Mouse (Mus musculus) cortical plate, adult 2 months (tissue): ENCODE measurements around the gene Pik3r4. TPM values are rescaled to one million over a fixed set of nuclear protein-coding genes. Genes with fewer than 3 reads are reported as not detected.
"Not testable (repeated sequence)": the region's sequence is repeated elsewhere in the genome, so short reads cannot be mapped to it uniquely, and the experiment has no call there.

Experiments
- H3K27ac ChIP-seq: fragments of 200-500 bp; 2 replicates; pipeline ENCODE4 v1.5.1; 2012; ENCODE audit warnings: low read length, control low read depth, inconsistent platforms; ENCODE audit not compliant: insufficient read depth
- H3K4me1 ChIP-seq: fragments of 200-500 bp; 2 replicates; pipeline ENCODE4 v1.6.1; 2011; ENCODE audit warnings: low read length; ENCODE audit not compliant: control insufficient read depth, insufficient read depth
- H3K4me3 ChIP-seq: fragments of 200-500 bp; 2 replicates; pipeline ENCODE4 v1.5.1; 2011; ENCODE audit warnings: mild to moderate bottlenecking, low read length, control low read depth; ENCODE audit not compliant: insufficient read depth
- CTCF ChIP-seq: fragments of 200-500 bp; IDR thresholded peaks from 2 replicates; pipeline ENCODE4 v1.5.1; 2011; ENCODE audit warnings: mild to moderate bottlenecking, control low read depth, low read length; ENCODE audit not compliant: insufficient read depth; ENCODE audit errors: extremely low read depth
- POLR2A ChIP-seq: fragments of 200-500 bp; IDR thresholded peaks from 2 replicates; pipeline ENCODE4 v1.6.1; 2011; ENCODE audit warnings: mild to moderate bottlenecking, low read length, control low read depth; ENCODE audit not compliant: insufficient read depth; ENCODE audit errors: extremely low read depth
- polyA plus RNA-seq: library from polyadenylated mRNA; depleted of rRNA; stranded (reverse); fragments of >200 nt; gene quantifications from 2 replicates; pipeline ENCODE4 v1.2.3, GENCODE M21; 2012; rRNA removed

The Pik3r4 gene
- polyA plus RNA-seq, result 25.3 and 26.3 TPM in 2 replicates

- no peak within 1 kb of the TSS for H3K27ac ChIP-seq
- peak; percentile 94 for TF ChIP-seq POLR2A
- TF ChIP-seq CTCF, result no peak
- H3K4me3 ChIP-seq, result peak within 1 kb of the TSS; percentile 35
Measured at GRCm38 (mm10) chr9:105642460-105643371, at the start of gene Pik3r4. TSS of gene Pik3r4 (plus strand) at chr9:105642978.

GRCm38 (mm10) chr9:105598906-105599305 lies 43.9 kb upstream of the Pik3r4 start:
- Histone ChIP-seq H3K4me1 (no peaks in the 10 kb centered on the region), H3K27ac (no peak overlapping the region), H3K4me3 (no peak overlapping the region)
- TF ChIP-seq POLR2A (no peak), CTCF (no peak)

More at GRCm38 (mm10) chr9:105642460-105643371, at the start of gene Pik3r4:
- H3K4me1 ChIP-seq, result no peaks in the 10 kb centered on the region; the same call in 1 of the 2 replicates

GRCm38 (mm10) chr9:105611980-105612771 lies 30.6 kb upstream of the Pik3r4 start:
- H3K4me1 ChIP-seq, result peaks cover 4% of the 10 kb centered on the region; the same call in 1 of the 2 replicates
- TF ChIP-seq CTCF (no peak), POLR2A (no peak)
- H3K4me3 ChIP-seq, result no peak overlapping the region
- no peak overlapping the region for H3K27ac ChIP-seq

GRCm38 (mm10) chr9:105612919-105613318 lies 29.9 kb upstream of the Pik3r4 start:
- no peak for TF ChIP-seq CTCF
- no peak for TF ChIP-seq POLR2A
- H3K4me3 ChIP-seq, result no peak overlapping the region
- H3K4me1 ChIP-seq, result peaks cover 4% of the 10 kb centered on the region; the same call in 1 of the 2 replicates
- H3K27ac ChIP-seq, result no peak overlapping the region

DNA sequence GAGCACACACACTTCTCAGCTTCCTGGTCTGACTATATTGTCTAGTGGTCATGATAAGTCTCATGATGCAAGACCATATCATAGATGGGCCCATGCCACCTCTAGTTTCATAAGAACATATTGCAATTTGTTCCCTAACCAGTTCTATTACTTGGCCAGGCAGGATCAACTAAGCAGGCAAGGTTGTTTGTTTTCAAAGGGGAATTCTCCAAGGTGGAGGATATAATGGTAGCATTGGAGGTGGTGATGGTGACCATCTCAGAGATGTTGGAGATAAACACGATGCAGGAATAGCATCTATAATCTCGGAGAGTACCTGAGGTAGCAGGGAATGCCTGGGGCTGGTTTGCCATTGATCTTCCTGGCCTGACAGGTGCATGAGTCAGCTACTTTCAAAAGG lies 26.8 kb upstream of the Pik3r4 start:
- H3K4me1 ChIP-seq, result peaks cover 4% of the 10 kb centered on the region; the same call in 1 of the 2 replicates
- no peak overlapping the region for H3K4me3 ChIP-seq
- TF ChIP-seq POLR2A (no peak), CTCF (no peak)
- no peak overlapping the region for H3K27ac ChIP-seq

DNA sequence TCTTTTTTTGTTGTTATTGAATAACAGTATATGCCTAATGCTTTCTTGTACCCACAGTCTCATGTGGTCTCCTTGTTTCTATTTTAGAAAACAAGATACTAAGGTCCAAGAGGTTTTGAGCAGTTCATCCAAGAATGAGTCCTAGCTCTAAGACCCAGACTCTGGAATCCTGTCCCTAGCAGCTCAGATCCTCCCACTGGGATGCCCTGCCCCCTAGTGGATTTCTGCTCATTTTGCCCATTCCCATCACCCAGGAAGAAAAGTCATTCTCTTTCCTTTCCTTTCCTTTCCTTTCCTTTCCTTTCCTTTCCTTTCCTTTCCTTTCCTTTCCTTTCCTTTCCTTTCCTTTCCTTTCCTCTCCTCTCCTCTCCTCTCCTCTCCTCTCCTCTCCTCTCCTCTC lies 25.5 kb upstream of the Pik3r4 start:
- peak; percentile 92 for TF ChIP-seq CTCF
- not testable (repeated sequence) for H3K4me3 ChIP-seq, H3K27ac ChIP-seq, H3K4me1 ChIP-seq

DNA sequence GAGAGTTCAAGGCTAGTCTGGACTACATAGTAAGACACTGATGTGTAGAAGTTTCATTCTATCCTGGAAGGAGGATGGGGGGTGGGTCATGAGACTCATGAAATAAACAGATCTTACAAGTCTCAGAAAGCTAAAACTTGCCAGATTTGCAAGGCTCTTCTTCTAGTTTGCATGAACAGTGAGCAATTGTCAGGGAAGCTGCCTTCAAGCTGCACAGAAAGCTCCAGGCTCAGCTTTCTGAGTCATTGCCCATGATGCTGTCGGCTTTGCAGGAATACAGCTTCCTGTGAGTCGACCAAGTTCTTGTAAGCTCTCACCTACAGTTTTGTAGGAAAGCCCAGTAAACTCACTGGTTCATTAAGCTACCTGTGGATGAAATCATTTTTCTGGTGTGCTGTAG lies 8.8 kb upstream of the Pik3r4 start:
- TF ChIP-seq POLR2A, result no peak
- TF ChIP-seq CTCF, result no peak
- H3K27ac ChIP-seq, result no peak overlapping the region
- H3K4me1 ChIP-seq, result peaks cover 2% of the 10 kb centered on the region; the same call in 1 of the 2 replicates
- H3K4me3 ChIP-seq, result no peak overlapping the region

- H3K4me3 ChIP-seq, H3K27ac ChIP-seq, H3K4me1 ChIP-seq: not testable (repeated sequence)
Measured at GRCm38 (mm10) chr9:105641377-105641776, 1.4 kb upstream of the Pik3r4 start.

- TF ChIP-seq POLR2A, result no peak
- TF ChIP-seq CTCF, result no peak
- Histone ChIP-seq H3K4me3 (no peak overlapping the region), H3K4me1 (no peaks in the 10 kb centered on the region), H3K27ac (no peak overlapping the region)
Measured at GRCm38 (mm10) chr9:105656189-105656588, 13.4 kb downstream of the Pik3r4 start.

- no peaks in the 10 kb centered on the region for H3K4me1 ChIP-seq
- no peak overlapping the region for H3K27ac ChIP-seq
- H3K4me3 ChIP-seq, result no peak overlapping the region
- no peak for TF ChIP-seq CTCF
- TF ChIP-seq POLR2A, result no peak
Measured at GRCm38 (mm10) chr9:105658216-105658615, 15.4 kb downstream of the Pik3r4 start.
